Mouse (Mus musculus): ENCODE data around the gene Olfr1396. TPM values are rescaled to one million over a fixed set of nuclear protein-coding genes. Genes with fewer than 3 reads are reported as not detected.

Gene Olfr1396
- not detected in 2 replicates for polyA plus RNA-seq (2011; ENCODE audit: insufficient read length, low read depth, missing spikeins)

- no peak within 1 kb of the TSS for H3K27ac ChIP-seq (ENCODE audit: insufficient read depth, low read length)
- TF ChIP-seq CTCF (IDR thresholded peaks at IDR 0.05; ENCODE audit: borderline replicate concordance, insufficient read depth, low read length) (no peak), POLR2A (IDR thresholded peaks at IDR 0.05; ENCODE audit: low read depth, low read length) (no peak)
- H3K4me1 ChIP-seq (ENCODE audit: control insufficient read depth, insufficient read depth, low read length): no peaks in the 10 kb centered on the region
- no peak within 1 kb of the TSS for H3K4me3 ChIP-seq (ENCODE audit: insufficient read depth, low read length)
Measured at GRCm38 (mm10) chr11:49114774-49115173, at the start of gene Olfr1396. Olfr1396 (minus strand) TSS chr11:49114874.

- H3K27ac ChIP-seq (ENCODE audit: insufficient read depth, low read length): no peak overlapping the region
- no peak for TF ChIP-seq POLR2A (IDR thresholded peaks at IDR 0.05; ENCODE audit: low read depth, low read length)
- TF ChIP-seq CTCF (IDR thresholded peaks at IDR 0.05; ENCODE audit: borderline replicate concordance, insufficient read depth, low read length): no peak
- no peak overlapping the region for H3K4me3 ChIP-seq (ENCODE audit: insufficient read depth, low read length)
- no peaks in the 10 kb centered on the region for H3K4me1 ChIP-seq (ENCODE audit: control insufficient read depth, insufficient read depth, low read length)
Measured at GRCm38 (mm10) chr11:49156821-49157814, 42.4 kb upstream of the Olfr1396 start.

- no peak within 1 kb of the TSS for H3K4me3 ChIP-seq (ENCODE audit: insufficient read depth, low read length)
- TF ChIP-seq POLR2A (IDR thresholded peaks at IDR 0.05; ENCODE audit: low read depth, low read length) (no peak), CTCF (IDR thresholded peaks at IDR 0.05; ENCODE audit: borderline replicate concordance, insufficient read depth, low read length) (no peak)
- no peaks in the 10 kb centered on the region for H3K4me1 ChIP-seq (ENCODE audit: control insufficient read depth, insufficient read depth, low read length)
- H3K27ac ChIP-seq (ENCODE audit: insufficient read depth, low read length): no peak within 1 kb of the TSS
Measured at GRCm38 (mm10) chr11:49154077-49154476, 39.4 kb upstream of the Olfr1396 start, which contains the start of gene Olfr1394. Olfr1394 (plus strand) TSS chr11:49154377.

- Histone ChIP-seq H3K27ac (ENCODE audit: insufficient read depth, low read length) (no peak within 1 kb of the TSS), H3K4me1 (ENCODE audit: control insufficient read depth, insufficient read depth, low read length) (no peaks in the 10 kb centered on the region), H3K4me3 (ENCODE audit: insufficient read depth, low read length) (no peak within 1 kb of the TSS)
- no peak for TF ChIP-seq CTCF (IDR thresholded peaks at IDR 0.05; ENCODE audit: borderline replicate concordance, insufficient read depth, low read length)
- TF ChIP-seq POLR2A (IDR thresholded peaks at IDR 0.05; ENCODE audit: low read depth, low read length): no peak
Measured at GRCm38 (mm10) chr11:49141974-49142373, 27.3 kb upstream of the Olfr1396 start, which contains the start of gene Olfr1395. Olfr1395 (plus strand) TSS chr11:49142274.

GRCm38 (mm10) chr11:49124169-49124568, 9.5 kb upstream of the Olfr1396 start:
- Histone ChIP-seq H3K4me1 (ENCODE audit: control insufficient read depth, insufficient read depth, low read length) (no peaks in the 10 kb centered on the region), H3K27ac (ENCODE audit: insufficient read depth, low read length) (no peak overlapping the region), H3K4me3 (ENCODE audit: insufficient read depth, low read length) (no peak overlapping the region)
- TF ChIP-seq CTCF (IDR thresholded peaks at IDR 0.05; ENCODE audit: borderline replicate concordance, insufficient read depth, low read length): no peak
- no peak for TF ChIP-seq POLR2A (IDR thresholded peaks at IDR 0.05; ENCODE audit: low read depth, low read length)

- H3K27ac ChIP-seq (ENCODE audit: insufficient read depth, low read length): no peak overlapping the region
- no peaks in the 10 kb centered on the region for H3K4me1 ChIP-seq (ENCODE audit: control insufficient read depth, insufficient read depth, low read length)
- no peak overlapping the region for H3K4me3 ChIP-seq (ENCODE audit: insufficient read depth, low read length)
- no peak for TF ChIP-seq POLR2A (IDR thresholded peaks at IDR 0.05; ENCODE audit: low read depth, low read length)
Measured at GRCm38 (mm10) chr11:49119635-49120034, 5.0 kb upstream of the Olfr1396 start.

GRCm38 (mm10) chr11:49114158-49114557, 516 bp downstream of the Olfr1396 start:
- TF ChIP-seq POLR2A (IDR thresholded peaks at IDR 0.05; ENCODE audit: low read depth, low read length) (no peak), CTCF (IDR thresholded peaks at IDR 0.05; ENCODE audit: borderline replicate concordance, insufficient read depth, low read length) (no peak)
- Histone ChIP-seq H3K4me1 (ENCODE audit: control insufficient read depth, insufficient read depth, low read length) (no peaks in the 10 kb centered on the region), H3K4me3 (ENCODE audit: insufficient read depth, low read length) (no peak overlapping the region), H3K27ac (ENCODE audit: insufficient read depth, low read length) (no peak overlapping the region)

- Histone ChIP-seq H3K4me3 (ENCODE audit: insufficient read depth, low read length) (no peak overlapping the region), H3K27ac (ENCODE audit: insufficient read depth, low read length) (no peak overlapping the region)
- no peak for TF ChIP-seq CTCF (IDR thresholded peaks at IDR 0.05; ENCODE audit: borderline replicate concordance, insufficient read depth, low read length)
- TF ChIP-seq POLR2A (IDR thresholded peaks at IDR 0.05; ENCODE audit: low read depth, low read length): no peak
Measured at GRCm38 (mm10) chr11:49112624-49113219, 2.0 kb downstream of the Olfr1396 start.

GRCm38 (mm10) chr11:49111000-49111399, 3.7 kb downstream of the Olfr1396 start:
- no peak overlapping the region for H3K27ac ChIP-seq (ENCODE audit: insufficient read depth, low read length)
- TF ChIP-seq POLR2A (IDR thresholded peaks at IDR 0.05; ENCODE audit: low read depth, low read length): no peak
- TF ChIP-seq CTCF (IDR thresholded peaks at IDR 0.05; ENCODE audit: borderline replicate concordance, insufficient read depth, low read length): no peak
- H3K4me3 ChIP-seq (ENCODE audit: insufficient read depth, low read length): no peak overlapping the region
- peaks cover 6% of the 10 kb centered on the region; the same call in 1 of the 2 replicates for H3K4me1 ChIP-seq (ENCODE audit: control insufficient read depth, insufficient read depth, low read length)

More at GRCm38 (mm10) chr11:49112624-49113219, 2.0 kb downstream of the Olfr1396 start:
- H3K4me1 ChIP-seq (ENCODE audit: control insufficient read depth, insufficient read depth, low read length): peaks cover 4% of the 10 kb centered on the region; the same call in 1 of the 2 replicates
